Mouse (Mus musculus) testis, adult 2 months (tissue): Measurements from ENCODE around the gene Daw1.

Source experiments
- CTCF ChIP-seq: fragments of 200-500 bp; IDR thresholded peaks from 2 replicates; pipeline ENCODE4 v1.5.1; 2012; ENCODE audit warnings: low read depth, mild to moderate bottlenecking, inconsistent platforms, low read length, moderate library complexity; ENCODE audit not compliant: control insufficient read depth, insufficient read depth, insufficient replicate concordance
- POLR2A ChIP-seq: fragments of 200-500 bp; IDR thresholded peaks from 2 replicates; pipeline ENCODE4 v1.6.1; 2012; ENCODE audit warnings: low read depth, mild to moderate bottlenecking, inconsistent platforms, low read length, moderate library complexity; ENCODE audit not compliant: control insufficient read depth

DNA sequence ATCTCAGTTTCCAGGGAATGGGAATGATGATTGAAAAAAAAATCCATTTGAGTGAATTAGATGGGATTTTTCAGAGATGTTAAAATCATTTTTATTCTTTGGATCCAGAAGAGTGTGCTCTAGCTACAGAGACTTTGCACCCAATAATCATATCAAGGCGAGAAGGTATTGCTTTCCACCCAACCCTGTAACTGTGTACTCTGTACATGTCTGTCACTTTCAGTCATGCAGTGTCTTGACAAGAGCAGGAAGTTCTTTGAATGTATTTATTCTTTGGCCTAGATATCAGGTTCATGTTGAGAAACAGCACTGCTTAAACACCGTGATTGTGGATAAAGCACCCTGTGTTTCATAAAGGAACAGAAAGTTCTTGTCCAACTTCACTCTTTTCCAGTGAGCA, 13.0 kb upstream of the Daw1 start:
- TF ChIP-seq CTCF: no peak
- TF ChIP-seq POLR2A: no peak
